Mouse (Mus musculus): ENCODE data around the gene Adad2.
A peak's percentile ranks its signal among the peaks of the same experiment; 100 is the strongest.

The Adad2 gene

DNA sequence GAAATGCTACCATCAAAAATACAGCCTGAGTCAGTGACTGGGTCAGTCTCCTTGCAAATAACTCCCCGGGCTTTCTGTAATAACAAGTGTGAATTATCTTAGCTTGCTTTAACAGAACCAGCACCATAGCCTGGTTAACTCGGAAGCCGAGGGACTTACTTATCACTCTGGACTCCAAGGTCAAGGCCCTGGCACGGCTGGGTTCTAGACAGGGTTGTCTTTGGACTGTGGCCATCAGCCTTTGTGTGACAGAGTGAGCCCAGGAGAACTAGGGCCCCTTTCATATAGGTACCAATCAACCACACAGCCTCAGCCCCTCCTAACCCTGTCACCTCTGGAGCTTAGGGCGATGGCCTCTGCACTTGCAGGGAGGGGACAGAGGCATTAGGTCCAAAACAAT lies 28.5 kb downstream of the Adad2 start:
- no peak for DNase-seq (ENCODE audit: low spot score in 2 of 2)

DNA sequence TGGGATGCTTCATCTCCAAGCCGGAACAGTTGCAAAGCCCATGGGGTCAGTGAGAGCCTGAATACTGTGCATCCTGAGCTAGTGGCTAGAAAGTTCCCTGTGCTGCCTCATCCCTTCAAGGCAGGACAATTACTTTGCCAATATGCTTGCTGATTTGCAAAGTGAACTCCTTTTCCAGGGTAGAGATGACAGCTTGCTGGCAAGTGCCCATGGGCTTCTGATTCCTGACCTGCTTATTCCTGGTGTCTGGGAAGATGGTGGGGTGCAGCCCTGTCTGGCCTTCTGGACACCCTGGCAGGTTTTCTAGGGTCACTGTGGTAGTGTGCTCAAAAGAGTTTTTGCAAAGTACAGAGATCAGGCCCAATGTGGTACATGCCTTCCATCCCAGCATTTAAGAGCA lies 30.4 kb downstream of the Adad2 start:
- DNase-seq (ENCODE audit: low spot score in 2 of 2), result no peak

GRCm38 (mm10) chr8:119644429-119644960 lies 31.9 kb downstream of the Adad2 start:
- no peak for DNase-seq (ENCODE audit: low spot score in 2 of 2)

- no peak for DNase-seq (ENCODE audit: low spot score in 2 of 2)
These were observed 32.5 kb downstream of the Adad2 start for GRCm38 (mm10) chr8:119644981-119645597.

- no peak for DNase-seq (ENCODE audit: low spot score in 2 of 2)
These were observed 33.6 kb downstream of the Adad2 start for GRCm38 (mm10) chr8:119646197-119646596.

DNA sequence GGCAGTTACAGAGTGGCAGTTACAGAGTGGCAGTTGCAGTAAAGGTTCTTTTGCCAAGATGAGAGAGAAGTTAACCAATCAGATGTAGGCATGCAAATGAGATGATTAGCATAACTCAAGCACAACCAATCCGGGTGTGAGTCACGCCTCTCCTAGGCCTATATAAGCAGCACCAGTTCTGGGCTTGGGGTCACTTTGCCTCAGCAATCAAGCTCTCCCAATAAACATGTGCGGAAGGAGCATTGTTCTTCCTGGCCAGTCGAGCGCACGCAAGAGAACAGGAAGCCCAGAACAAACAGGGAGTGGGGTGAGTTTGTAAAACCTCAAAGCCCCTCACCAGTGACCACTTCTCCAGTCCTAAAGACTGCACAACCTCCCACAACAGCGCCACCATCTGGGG lies 34.3 kb downstream of the Adad2 start:
- DNase-seq (ENCODE audit: low spot score in 2 of 2), result no peak

DNA sequence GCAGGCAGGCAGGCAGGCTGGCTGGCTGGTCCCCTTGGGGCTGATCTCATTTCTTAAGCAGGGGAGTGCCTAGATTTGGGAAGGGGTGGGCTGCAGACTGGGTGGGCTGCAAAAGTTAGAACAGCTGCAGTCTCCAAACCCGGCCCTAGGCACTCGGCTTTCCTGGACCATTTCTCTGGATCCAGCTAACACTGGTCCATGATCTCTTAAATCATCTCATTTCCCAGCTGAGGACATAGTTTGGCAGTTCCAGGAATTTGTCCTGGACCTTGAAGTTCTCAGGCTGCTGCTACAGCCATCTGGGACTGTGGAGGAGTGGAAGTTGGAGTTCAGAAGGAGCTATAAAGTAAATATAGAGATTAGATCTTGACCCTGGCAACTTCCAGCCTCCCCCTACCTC lies 38.8 kb downstream of the Adad2 start:
- no peak for DNase-seq (ENCODE audit: low spot score in 2 of 2)

DNA sequence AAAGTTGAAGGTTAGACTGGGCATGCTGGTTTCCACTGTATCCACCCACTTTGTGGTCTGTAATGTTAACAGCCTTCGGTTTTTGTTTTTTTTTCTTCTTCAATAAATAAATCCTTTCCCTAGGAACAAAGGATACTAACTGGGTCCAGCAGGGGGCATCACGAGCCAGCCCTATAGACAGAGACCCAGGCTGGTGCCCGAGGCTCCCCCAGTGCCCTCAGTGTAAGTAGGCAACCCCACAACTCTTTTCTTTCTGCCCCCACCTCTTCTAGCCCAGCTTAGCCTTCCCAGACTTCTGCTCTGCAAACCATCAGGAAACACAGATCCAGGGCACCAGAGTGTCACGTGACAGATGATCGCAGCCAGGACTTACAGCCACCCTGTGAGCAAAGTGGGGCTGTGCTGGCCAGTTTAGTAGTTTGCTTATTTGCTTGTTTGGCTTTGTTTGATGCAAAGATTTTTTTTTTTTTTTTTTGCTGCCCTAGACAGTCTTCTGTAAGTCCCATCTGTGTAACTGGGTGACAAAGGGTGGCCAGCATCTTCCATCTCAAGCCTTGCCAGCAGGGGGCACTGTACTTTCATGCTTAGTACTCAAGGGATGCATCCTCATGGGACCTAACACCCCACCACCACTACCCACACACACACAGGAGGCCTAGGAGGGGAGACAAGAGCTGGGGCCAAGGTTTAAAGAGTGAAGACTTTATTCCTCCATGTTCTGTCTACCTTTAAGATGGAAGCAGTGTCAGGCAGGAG lies 44.3 kb downstream of the Adad2 start:
- DNase-seq (ENCODE audit: low spot score in 2 of 2), result no peak

- DNase-seq (ENCODE audit: low spot score in 2 of 2), result peak in 1 of 2 experiments; percentile 43
These were observed 48.5 kb downstream of the Adad2 start for GRCm38 (mm10) chr8:119661081-119661480.

GRCm38 (mm10) chr8:119661892-119662291 lies 49.3 kb downstream of the Adad2 start:
- DNase-seq (ENCODE audit: low spot score in 2 of 2), result no peak

DNA sequence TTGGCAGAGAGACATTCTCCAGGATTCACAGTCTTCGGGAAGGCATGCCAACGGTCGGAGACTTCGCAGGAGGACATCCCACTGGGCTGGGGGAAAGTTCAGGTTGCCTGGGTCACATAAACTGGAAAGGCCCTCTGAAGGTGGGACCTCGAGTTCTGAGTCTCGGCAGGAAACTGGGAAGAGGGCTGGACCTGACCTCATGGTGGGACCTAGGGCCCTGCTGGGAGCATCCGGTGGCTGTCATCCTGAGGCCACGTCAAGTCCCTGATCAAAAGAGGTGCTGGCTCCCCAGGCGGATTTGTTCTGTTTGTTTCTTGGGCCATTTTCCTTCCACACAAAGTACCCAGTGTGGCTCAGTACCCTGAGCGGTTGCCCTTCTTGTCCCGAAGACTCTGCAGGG lies 50.9 kb downstream of the Adad2 start:
- DNase-seq (ENCODE audit: low spot score in 2 of 2), result no peak

- no peak for DNase-seq (ENCODE audit: low spot score in 2 of 2)
These were observed 52.7 kb downstream of the Adad2 start for GRCm38 (mm10) chr8:119665270-119665669.
